Mouse (Mus musculus): ENCODE measurements around the gene Bahcc1. TPM values are rescaled to one million over a fixed set of nuclear protein-coding genes. Genes with fewer than 3 reads are reported as not detected.

Bahcc1 gene
- polyA plus RNA-seq, 1 experiment from 2014 or later, result 24.9 TPM

DNA sequence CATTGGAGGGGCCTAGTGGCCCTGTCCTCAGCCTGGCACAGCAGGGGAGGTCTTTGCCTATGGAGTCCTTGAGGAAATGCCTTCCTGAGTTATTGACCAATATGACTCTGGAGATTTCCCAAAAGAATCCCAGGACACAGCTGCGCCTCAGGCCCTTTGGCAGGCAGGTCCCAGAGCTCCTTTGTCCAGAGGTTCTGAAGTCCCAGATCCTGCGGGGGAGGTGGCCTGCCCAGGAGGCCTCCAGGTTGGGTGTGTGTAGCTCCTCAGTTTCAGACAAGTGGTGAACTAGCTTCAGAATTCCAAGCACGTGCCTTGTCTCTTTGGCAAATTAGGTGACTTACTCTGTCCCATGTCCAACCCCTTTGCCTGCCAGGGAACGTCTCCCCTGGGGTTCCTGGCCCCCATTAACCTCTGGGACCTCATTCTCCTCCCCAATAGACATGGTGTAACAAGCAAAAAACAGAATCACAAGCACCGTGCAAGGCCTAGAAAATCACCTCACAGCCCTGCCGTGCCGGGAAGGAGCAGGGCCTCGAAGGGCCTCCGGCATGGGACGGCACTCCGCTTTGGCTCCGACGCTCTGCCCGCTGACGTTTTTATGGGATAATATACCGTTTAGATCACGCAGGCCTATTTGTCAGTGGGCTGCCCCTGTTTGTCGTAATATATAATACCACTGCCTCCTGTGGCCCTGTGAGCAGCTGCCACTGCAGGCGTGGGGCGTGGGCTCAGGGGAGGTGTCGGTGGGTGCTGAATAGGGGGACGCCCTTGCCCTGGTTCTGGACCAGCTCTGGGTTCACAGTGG lies 10.2 kb downstream of the Bahcc1 start:
- Histone ChIP-seq H3K4me2 (ENCODE audit: low read depth, severe bottlenecking) (peak overlapping the region; percentile 38), H3K36me3 (ENCODE audit: control insufficient read depth, insufficient read depth, low read length) (no peaks in the 10 kb centered on the region; the same call in 1 of the 2 replicates), H3K4me1 (ENCODE audit: control insufficient read depth, insufficient read depth, low read length) (peaks cover 78% of the 10 kb centered on the region), H3K27me3 (ENCODE audit: control insufficient read depth, insufficient read depth, low read length) (no peaks in the 10 kb centered on the region), H3K9ac (ENCODE audit: low read length) (peak overlapping the region; percentile 30; the same call in 1 of the 2 replicates), H3K9me3 (ENCODE audit: control insufficient read depth, low read length) (no peaks in the 10 kb centered on the region), H3K27ac (replicated peaks; ENCODE audit: low read depth, low read length) (peak overlapping the region; percentile 87), H3K4me3 (ENCODE audit: low read depth, low read length) (no peak overlapping the region)
- ATAC-seq (ENCODE audit: insufficient number of reproducible peaks, low FRiP score, low TSS enrichment, low read depth), result no peak
- DNase-seq (ENCODE audit: low spot score), result peak; percentile 66
- WGBS, result 7% methylated on average over 22 of the region's 22 CpGs

DNA sequence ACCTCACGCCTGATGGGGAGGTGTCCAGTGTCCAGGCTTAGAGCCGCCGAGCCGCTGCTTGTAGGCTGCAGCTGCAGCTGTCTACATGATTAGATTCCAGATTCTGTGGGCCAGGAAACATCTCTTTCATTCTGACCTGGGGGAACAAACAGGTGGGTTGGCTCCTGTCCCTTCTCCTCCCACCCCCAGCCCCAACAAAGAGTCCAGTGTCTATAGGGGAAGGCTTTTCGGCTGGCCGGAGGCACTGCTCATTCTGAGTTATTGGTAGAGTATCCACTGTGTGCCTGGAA lies 10.7 kb downstream of the Bahcc1 start:
- 19% methylated on average over 6 of the region's 6 CpGs for WGBS
- peaks cover 80% of the 10 kb centered on the region for H3K4me1 ChIP-seq (ENCODE audit: control insufficient read depth, insufficient read depth, low read length)
- no peak for DNase-seq (ENCODE audit: low spot score)
- H3K27me3 ChIP-seq (ENCODE audit: control insufficient read depth, insufficient read depth, low read length), result no peaks in the 10 kb centered on the region
- H3K4me2 ChIP-seq (ENCODE audit: low read depth, severe bottlenecking), result peak overlapping the region; percentile 38
- peak overlapping the region; percentile 9; the same call in 1 of the 2 replicates for H3K9ac ChIP-seq (ENCODE audit: low read length)
- ATAC-seq (ENCODE audit: insufficient number of reproducible peaks, low FRiP score, low TSS enrichment, low read depth), result no peak
- H3K4me3 ChIP-seq (ENCODE audit: low read depth, low read length), result no peak overlapping the region
- H3K9me3 ChIP-seq (ENCODE audit: control insufficient read depth, low read length), result no peaks in the 10 kb centered on the region
- no peaks in the 10 kb centered on the region; the same call in 1 of the 2 replicates for H3K36me3 ChIP-seq (ENCODE audit: control insufficient read depth, insufficient read depth, low read length)
- peak overlapping the region; percentile 87 for H3K27ac ChIP-seq (replicated peaks; ENCODE audit: low read depth, low read length)

- no peaks in the 10 kb centered on the region; the same call in 1 of the 2 replicates for H3K36me3 ChIP-seq (ENCODE audit: control insufficient read depth, insufficient read depth, low read length)
- no peak overlapping the region for H3K9ac ChIP-seq (ENCODE audit: low read length)
- DNase-seq (ENCODE audit: low spot score) (no peak), ATAC-seq (ENCODE audit: insufficient number of reproducible peaks, low FRiP score, low TSS enrichment, low read depth) (no peak)
- H3K4me1 ChIP-seq (ENCODE audit: control insufficient read depth, insufficient read depth, low read length), result peaks cover 68% of the 10 kb centered on the region
- H3K4me3 ChIP-seq (ENCODE audit: low read depth, low read length), result no peak overlapping the region
- 89% methylated on average over 10 of the region's 10 CpGs for WGBS
- H3K27me3 ChIP-seq (ENCODE audit: control insufficient read depth, insufficient read depth, low read length), result no peaks in the 10 kb centered on the region
- H3K4me2 ChIP-seq (ENCODE audit: low read depth, severe bottlenecking), result no peak overlapping the region
- no peak overlapping the region for H3K27ac ChIP-seq (replicated peaks; ENCODE audit: low read depth, low read length)
- H3K9me3 ChIP-seq (ENCODE audit: control insufficient read depth, low read length), result no peaks in the 10 kb centered on the region
Measured at GRCm38 (mm10) chr11:120248160-120248793, 15.5 kb downstream of the Bahcc1 start.

DNA sequence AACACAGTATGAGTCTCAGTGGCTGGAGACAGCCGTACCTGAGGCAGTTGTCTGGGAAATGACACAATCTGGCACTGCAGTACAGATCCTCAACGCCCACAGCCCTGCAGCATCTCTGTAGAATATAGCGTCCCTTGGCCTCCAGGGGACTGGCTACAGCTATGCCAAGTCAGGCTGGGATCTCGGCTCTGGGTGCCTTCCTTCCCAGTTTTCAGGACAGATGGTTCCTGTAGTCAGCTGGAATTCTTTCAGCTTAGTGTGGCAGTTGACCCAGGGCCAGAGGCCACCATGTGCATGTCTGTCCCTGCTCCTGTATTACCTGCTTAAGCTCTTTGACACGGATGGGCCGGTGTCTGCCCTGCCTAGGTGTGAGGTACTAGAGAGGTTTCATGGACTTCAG lies 16.2 kb downstream of the Bahcc1 start:
- no peak overlapping the region for H3K4me3 ChIP-seq (ENCODE audit: low read depth, low read length)
- ATAC-seq (ENCODE audit: insufficient number of reproducible peaks, low FRiP score, low TSS enrichment, low read depth) (no peak), DNase-seq (ENCODE audit: low spot score) (no peak)
- H3K9ac ChIP-seq (ENCODE audit: low read length), result no peak overlapping the region
- no peaks in the 10 kb centered on the region for H3K27me3 ChIP-seq (ENCODE audit: control insufficient read depth, insufficient read depth, low read length)
- WGBS, result 89% methylated on average over 6 of the region's 6 CpGs
- no peaks in the 10 kb centered on the region for H3K9me3 ChIP-seq (ENCODE audit: control insufficient read depth, low read length)
- H3K27ac ChIP-seq (replicated peaks; ENCODE audit: low read depth, low read length), result no peak overlapping the region
- H3K4me2 ChIP-seq (ENCODE audit: low read depth, severe bottlenecking), result no peak overlapping the region
- peaks cover 64% of the 10 kb centered on the region for H3K4me1 ChIP-seq (ENCODE audit: control insufficient read depth, insufficient read depth, low read length)
- H3K36me3 ChIP-seq (ENCODE audit: control insufficient read depth, insufficient read depth, low read length), result no peaks in the 10 kb centered on the region; the same call in 1 of the 2 replicates

DNA sequence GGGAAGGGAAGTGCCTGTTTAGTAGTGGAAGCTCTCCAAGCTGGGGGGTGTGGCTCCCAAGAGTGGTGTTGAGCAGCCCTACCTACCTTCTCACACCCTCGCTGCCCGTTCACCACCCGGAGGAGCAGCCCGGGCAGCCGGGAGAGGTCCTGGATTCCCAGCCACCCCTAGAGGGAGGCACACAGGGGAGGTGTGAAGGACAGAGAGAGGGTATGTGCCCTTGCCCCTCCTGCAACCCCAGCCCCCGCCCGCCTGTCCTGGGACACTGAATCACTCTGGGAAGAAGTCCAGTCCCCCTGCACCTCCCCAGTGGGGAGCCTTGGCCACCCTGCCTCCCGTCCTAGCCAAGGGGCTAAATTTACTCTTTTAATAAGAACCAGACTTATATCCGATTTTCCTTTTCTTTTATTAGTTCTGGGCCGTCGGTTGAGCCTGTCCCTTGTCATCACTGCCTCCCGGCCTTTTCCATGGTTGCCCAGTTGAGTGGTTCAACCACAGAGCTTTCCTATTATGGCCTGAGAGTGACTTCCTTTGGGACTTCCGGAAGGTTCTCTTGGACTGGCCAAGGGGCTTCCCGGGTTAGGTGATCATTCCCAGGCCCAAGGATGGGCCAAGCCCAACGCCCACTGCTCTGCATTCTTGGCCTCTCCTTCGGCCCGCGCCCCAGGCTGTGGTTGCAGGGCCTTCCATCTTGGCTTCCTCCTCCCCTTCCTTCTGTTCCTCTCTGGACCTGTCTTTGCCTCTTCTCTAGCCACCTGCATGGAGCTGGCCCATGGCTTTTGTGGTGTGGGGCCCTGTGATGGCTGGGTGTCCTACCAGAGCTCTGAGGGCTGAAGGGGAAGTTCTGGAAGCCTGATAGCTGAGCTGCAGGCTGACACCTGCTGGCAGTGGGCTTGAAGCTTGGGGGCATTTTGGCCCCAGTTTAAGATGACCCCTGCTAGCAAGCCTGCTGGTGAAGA lies 18.5 kb downstream of the Bahcc1 start:
- Histone ChIP-seq H3K4me3 (ENCODE audit: low read depth, low read length) (no peak overlapping the region), H3K27me3 (ENCODE audit: control insufficient read depth, insufficient read depth, low read length) (no peaks in the 10 kb centered on the region), H3K9ac (ENCODE audit: low read length) (no peak overlapping the region), H3K36me3 (ENCODE audit: control insufficient read depth, insufficient read depth, low read length) (no peaks in the 10 kb centered on the region; the same call in 1 of the 2 replicates), H3K4me2 (ENCODE audit: low read depth, severe bottlenecking) (peak overlapping the region; percentile 23; the same call in 1 of the 2 replicates), H3K4me1 (ENCODE audit: control insufficient read depth, insufficient read depth, low read length) (peaks cover 71% of the 10 kb centered on the region), H3K27ac (replicated peaks; ENCODE audit: low read depth, low read length) (peak overlapping the region; percentile 51; the same call in 1 of the 2 replicates), H3K9me3 (ENCODE audit: control insufficient read depth, low read length) (no peaks in the 10 kb centered on the region)
- WGBS, result 55% methylated on average over 17 of the region's 18 CpGs
- DNase-seq (ENCODE audit: low spot score) (no peak), ATAC-seq (ENCODE audit: insufficient number of reproducible peaks, low FRiP score, low TSS enrichment, low read depth) (0 out of 2 replicates have a peak, but pooled peaks have one; percentile 20)

DNA sequence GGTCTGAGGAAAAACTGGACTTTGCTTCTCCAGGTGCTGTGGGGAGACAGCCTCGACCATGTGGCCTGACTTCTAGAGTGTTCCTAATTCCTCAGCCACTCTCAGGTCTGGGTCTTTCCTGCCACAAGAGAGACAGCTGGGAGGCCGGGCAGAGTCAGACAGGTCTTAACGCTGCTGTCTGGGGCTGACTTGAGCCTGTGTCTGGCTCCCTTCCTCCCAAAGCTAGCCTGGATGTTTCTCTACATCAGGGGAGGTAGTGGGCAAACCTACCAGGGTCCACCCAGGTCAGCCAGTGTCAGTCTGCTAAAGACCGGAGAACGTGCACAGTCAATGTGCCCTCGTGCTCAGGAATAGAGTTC lies 19.2 kb downstream of the Bahcc1 start:
- no peak for DNase-seq (ENCODE audit: low spot score)
- no peak for ATAC-seq (ENCODE audit: insufficient number of reproducible peaks, low FRiP score, low TSS enrichment, low read depth)
- Histone ChIP-seq H3K4me3 (ENCODE audit: low read depth, low read length) (no peak overlapping the region), H3K9ac (ENCODE audit: low read length) (no peak overlapping the region), H3K4me1 (ENCODE audit: control insufficient read depth, insufficient read depth, low read length) (peaks cover 72% of the 10 kb centered on the region), H3K36me3 (ENCODE audit: control insufficient read depth, insufficient read depth, low read length) (no peaks in the 10 kb centered on the region; the same call in 1 of the 2 replicates), H3K27me3 (ENCODE audit: control insufficient read depth, insufficient read depth, low read length) (no peaks in the 10 kb centered on the region), H3K27ac (replicated peaks; ENCODE audit: low read depth, low read length) (0 out of 2 replicates have a peak overlapping the region, but pooled peaks have one; percentile 51), H3K4me2 (ENCODE audit: low read depth, severe bottlenecking) (peak overlapping the region; percentile 23; the same call in 1 of the 2 replicates), H3K9me3 (ENCODE audit: control insufficient read depth, low read length) (no peaks in the 10 kb centered on the region)
- WGBS, result 47% methylated on average over 6 of the region's 6 CpGs

DNA sequence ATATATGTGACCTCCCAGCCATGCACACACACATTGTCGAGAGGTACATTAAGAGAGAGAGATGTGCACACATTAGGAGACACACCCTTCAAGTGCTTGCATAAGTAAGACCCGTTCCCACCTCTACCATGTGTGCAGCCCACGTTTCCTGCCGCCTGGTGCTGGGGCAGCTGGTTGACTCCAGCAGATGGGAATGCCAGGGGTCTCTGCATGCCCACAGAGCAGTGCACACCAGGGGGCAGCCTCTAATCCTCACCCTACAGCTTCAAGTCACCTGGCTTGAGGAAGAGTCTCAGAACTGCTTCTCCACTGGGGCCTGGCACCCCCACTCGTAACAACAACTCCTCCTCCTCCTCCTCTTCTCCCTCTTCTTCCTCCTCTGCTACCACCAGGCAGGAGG lies 19.7 kb downstream of the Bahcc1 start:
- peaks cover 76% of the 10 kb centered on the region for H3K4me1 ChIP-seq (ENCODE audit: control insufficient read depth, insufficient read depth, low read length)
- WGBS, result 31% methylated on average over 5 of the region's 5 CpGs
- H3K4me3 ChIP-seq (ENCODE audit: low read depth, low read length), result no peak overlapping the region
- DNase-seq (ENCODE audit: low spot score) (no peak), ATAC-seq (ENCODE audit: insufficient number of reproducible peaks, low FRiP score, low TSS enrichment, low read depth) (no peak)
- no peaks in the 10 kb centered on the region; the same call in 1 of the 2 replicates for H3K36me3 ChIP-seq (ENCODE audit: control insufficient read depth, insufficient read depth, low read length)
- peak overlapping the region; percentile 51; the same call in 1 of the 2 replicates for H3K27ac ChIP-seq (replicated peaks; ENCODE audit: low read depth, low read length)
- H3K9me3 ChIP-seq (ENCODE audit: control insufficient read depth, low read length), result no peaks in the 10 kb centered on the region
- H3K4me2 ChIP-seq (ENCODE audit: low read depth, severe bottlenecking), result no peak overlapping the region
- H3K27me3 ChIP-seq (ENCODE audit: control insufficient read depth, insufficient read depth, low read length), result no peaks in the 10 kb centered on the region
- H3K9ac ChIP-seq (ENCODE audit: low read length), result no peak overlapping the region
